Mouse (Mus musculus) cerebellum, adult 2 months (tissue): ENCODE results near the gene Rtel1. TPM values are rescaled to one million over a fixed set of nuclear protein-coding genes. Genes with fewer than 3 reads are reported as not detected.
A peak's percentile ranks its signal among the peaks of the same experiment; 100 is the strongest.

Source experiments
- DNase-seq, 2 experiments: peaks; one replicate each; pipeline ENCODE4 v3.0.0; 2021
- H3K27ac ChIP-seq: fragments of 200-500 bp; 2 replicates; pipeline ENCODE4 v1.5.1; 2012; ENCODE audit warnings: low read length, control low read depth, inconsistent platforms; ENCODE audit not compliant: insufficient read depth
- H3K27me3 ChIP-seq: fragments of 200-500 bp; 2 replicates; pipeline ENCODE4 v1.6.1; 2012; ENCODE audit warnings: inconsistent platforms, mild to moderate bottlenecking, low read length, moderate library complexity; ENCODE audit not compliant: control insufficient read depth, insufficient read depth
- H3K4me1 ChIP-seq: fragments of 200-500 bp; 2 replicates; pipeline ENCODE4 v1.6.1; 2011; ENCODE audit warnings: low read length; ENCODE audit not compliant: control insufficient read depth, insufficient read depth
- H3K4me3 ChIP-seq: fragments of 200-500 bp; replicated peaks from 2 replicates; pipeline ENCODE3; 2011; ENCODE audit warnings: mild to moderate bottlenecking, low read depth, low read length, control low read depth; ENCODE audit not compliant: insufficient read depth
- CTCF ChIP-seq: fragments of 200-500 bp; IDR thresholded peaks from 2 replicates; pipeline ENCODE4 v1.5.1; 2011; ENCODE audit warnings: low read depth, mild to moderate bottlenecking, control low read depth, low read length, moderate library complexity, borderline replicate concordance; ENCODE audit not compliant: insufficient read depth
- POLR2A ChIP-seq: fragments of 200-500 bp; IDR thresholded peaks from 2 replicates; pipeline ENCODE4 v1.6.1; 2011; ENCODE audit warnings: low read length, control low read depth, borderline replicate concordance; ENCODE audit not compliant: insufficient read depth
- WGBS: fragments of 180-500 bp; shearing (Covaris S2); methylation state at CpG from one replicate; pipeline ENCODE4 v1.1.7; 2018; 5-methylcytosine and 5-hydroxymethylcytosine counted together
- polyA plus RNA-seq: library from polyadenylated mRNA; depleted of rRNA; stranded (reverse); fragments of >200 nt; gene quantifications from 2 replicates; pipeline ENCODE4 v1.2.3, GENCODE M21; 2012

The Rtel1 gene
- polyA plus RNA-seq, 1 experiment = 88.5 TPM

DNA sequence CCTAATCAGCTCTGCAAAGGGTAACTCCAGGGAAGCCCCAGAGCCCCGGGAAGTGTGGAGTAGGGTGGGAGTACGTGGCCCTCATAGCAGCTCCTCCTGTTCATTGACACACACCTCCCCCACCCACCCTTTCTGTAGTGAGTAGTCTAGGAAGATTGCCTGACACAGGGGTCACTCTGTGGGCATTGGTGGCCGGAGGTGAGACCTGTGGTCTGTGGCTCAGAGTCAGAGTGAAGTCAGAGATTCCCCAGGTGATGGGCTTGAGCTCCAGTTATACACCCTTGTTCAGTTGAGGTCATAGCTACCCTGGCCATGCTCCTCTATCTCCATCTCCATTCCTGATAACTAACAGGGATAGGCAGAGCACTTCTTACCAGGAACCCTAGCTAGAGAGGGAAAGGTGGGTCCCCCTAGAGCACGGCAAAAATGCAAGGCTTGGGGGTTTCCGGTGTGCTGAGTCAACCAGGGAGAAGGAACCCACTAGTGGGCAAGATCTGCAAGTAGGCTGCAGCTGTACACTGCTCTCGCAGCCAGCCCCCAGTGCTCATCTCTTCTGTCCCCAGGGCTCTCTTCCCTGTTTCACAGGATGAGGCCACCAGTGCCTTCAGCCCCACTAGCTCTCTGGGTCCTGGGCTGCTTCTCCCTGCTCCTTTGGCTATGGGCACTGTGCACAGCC lies 62.2 kb downstream of the Rtel1 start:
- Histone ChIP-seq H3K27ac (no peak overlapping the region), H3K27me3 (no peaks in the 10 kb centered on the region), H3K4me3 (no peak overlapping the region), H3K4me1 (peaks cover 42% of the 10 kb centered on the region)
- DNase-seq = no peak
- 94% methylated on average over 6 of the region's 6 CpGs for WGBS
- TF ChIP-seq CTCF (no peak), POLR2A (no peak)

DNA sequence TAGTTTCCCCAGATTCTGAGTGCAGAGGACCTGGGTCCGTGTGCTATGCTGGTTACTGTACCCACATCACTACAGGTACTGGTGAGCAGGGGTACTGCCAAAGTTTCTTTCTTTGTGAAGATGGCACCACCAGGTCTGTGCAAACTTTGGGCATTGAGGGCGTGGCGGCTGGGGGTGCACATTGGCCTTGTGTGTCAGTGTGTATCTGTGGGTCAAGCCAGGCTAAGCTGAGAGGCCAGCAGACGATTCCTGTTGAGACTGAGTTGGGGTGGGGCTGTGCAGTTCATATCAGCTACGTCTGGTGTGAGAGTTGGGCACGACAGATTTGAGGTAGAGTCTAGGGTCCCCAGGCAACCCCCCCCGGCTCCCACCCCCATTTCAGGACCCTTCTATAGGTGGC lies 64.9 kb downstream of the Rtel1 start:
- Histone ChIP-seq H3K27ac (no peak overlapping the region), H3K4me1 (peaks cover 50% of the 10 kb centered on the region)
- 72% methylated on average over 7 of the region's 7 CpGs for WGBS

DNA sequence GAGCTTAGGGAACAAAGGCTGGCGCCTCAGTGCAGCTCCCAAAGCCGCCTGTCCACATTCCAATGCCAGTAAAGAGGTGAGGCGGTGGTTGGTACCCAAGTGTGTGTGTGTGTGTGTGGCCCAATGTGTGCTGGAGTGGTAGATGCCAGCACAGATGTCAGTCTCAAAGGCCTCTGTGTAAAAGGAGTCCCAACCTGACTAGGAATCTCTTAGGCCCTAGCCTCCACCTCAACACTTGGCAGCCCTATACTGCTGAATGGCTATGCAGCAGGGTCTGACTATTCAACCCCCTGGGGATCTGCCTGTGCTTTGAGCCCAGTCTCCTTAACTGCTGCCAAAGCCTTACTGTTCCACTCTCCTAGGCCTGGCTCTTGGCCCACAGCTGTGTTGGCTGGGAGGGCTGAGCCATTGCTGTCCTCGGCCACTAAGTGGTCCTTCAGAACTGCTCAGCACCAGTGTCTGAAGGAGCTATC lies 65.4 kb downstream of the Rtel1 start:
- H3K27me3 ChIP-seq = no peaks in the 10 kb centered on the region
- WGBS = 33% methylated on average over 4 of the region's 4 CpGs
- peak; percentile 53 to 57 for DNase-seq
- H3K27ac ChIP-seq = peak overlapping the region; percentile 29; the same call in 1 of the 2 replicates
- no peak overlapping the region for H3K4me3 ChIP-seq
- peaks cover 55% of the 10 kb centered on the region for H3K4me1 ChIP-seq
- TF ChIP-seq POLR2A (no peak), CTCF (no peak)

More for the DNA sequence above, 64.9 kb downstream of the Rtel1 start:
- Histone ChIP-seq H3K4me3 (no peak overlapping the region), H3K27me3 (no peaks in the 10 kb centered on the region)
- TF ChIP-seq CTCF (no peak), POLR2A (no peak)
- no peak for DNase-seq

- peak; percentile 87 to 91 for DNase-seq
- Histone ChIP-seq H3K4me3 (no peak overlapping the region), H3K27ac (peak overlapping the region; percentile 74), H3K4me1 (peaks cover 64% of the 10 kb centered on the region), H3K27me3 (no peaks in the 10 kb centered on the region)
- TF ChIP-seq POLR2A (no peak), CTCF (no peak)
- WGBS = 0% methylated on average over 3 of the region's 3 CpGs
Measured at GRCm38 (mm10) chr2:181385885-181386284, 66.3 kb downstream of the Rtel1 start.

GRCm38 (mm10) chr2:181386663-181387210 lies 67.2 kb downstream of the Rtel1 start:
- no peaks in the 10 kb centered on the region for H3K27me3 ChIP-seq
- no peak for DNase-seq
- no peak overlapping the region for H3K4me3 ChIP-seq
- peaks cover 68% of the 10 kb centered on the region for H3K4me1 ChIP-seq
- WGBS = 60% methylated on average over 4 of the region's 4 CpGs
- 0 out of 2 replicates have a peak overlapping the region, but pooled peaks have one; percentile 8 for H3K27ac ChIP-seq
- TF ChIP-seq POLR2A (no peak), CTCF (no peak)

DNA sequence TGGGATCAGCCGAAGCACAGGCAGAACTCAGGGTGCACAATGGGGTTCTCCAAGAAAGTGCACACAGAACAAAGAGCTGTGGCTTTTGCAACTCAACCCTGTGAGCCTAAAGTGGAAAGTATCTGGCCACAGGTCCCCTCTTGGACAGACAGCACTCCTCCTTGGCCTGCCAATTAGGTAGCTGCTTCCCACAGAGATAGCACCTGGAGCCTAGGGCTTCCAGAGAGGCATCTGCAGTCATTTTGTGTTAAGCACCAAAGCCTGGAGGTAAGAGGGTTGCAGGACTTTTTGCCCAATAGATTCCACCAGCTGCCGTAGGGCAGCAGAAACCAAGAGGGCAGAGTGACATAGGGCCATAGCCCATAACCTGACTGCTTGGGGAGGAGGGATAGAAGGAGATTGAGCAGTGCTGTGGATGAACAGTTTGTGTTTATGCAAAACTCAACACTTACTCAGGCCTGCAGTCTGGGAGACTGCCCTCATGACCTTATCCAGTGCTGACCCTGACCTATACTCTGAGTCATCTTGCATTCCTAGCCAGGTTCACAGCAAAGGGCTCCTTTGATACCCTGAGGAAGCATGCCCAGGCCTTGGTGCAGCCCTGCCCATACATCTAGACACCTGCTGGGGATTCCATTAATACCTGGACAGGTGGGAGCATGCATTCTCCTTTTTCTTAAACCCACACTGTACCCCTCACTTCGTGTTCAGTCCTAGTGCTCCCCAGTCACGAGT lies 70.8 kb downstream of the Rtel1 start:
- WGBS = 36% methylated on average over 4 of the region's 4 CpGs
- TF ChIP-seq CTCF (no peak), POLR2A (no peak)
- Histone ChIP-seq H3K27ac (peak overlapping the region; percentile 42), H3K4me1 (peaks cover 40% of the 10 kb centered on the region), H3K27me3 (no peaks in the 10 kb centered on the region), H3K4me3 (no peak overlapping the region)
- peak; percentile 74 to 83 for DNase-seq

- WGBS = 84% methylated on average over 15 of the region's 15 CpGs
- peak overlapping the region; percentile 17; the same call in 1 of the 2 replicates for H3K27ac ChIP-seq
- H3K4me3 ChIP-seq = no peak overlapping the region
- H3K4me1 ChIP-seq = peaks cover 34% of the 10 kb centered on the region
- no peaks in the 10 kb centered on the region for H3K27me3 ChIP-seq
- no peak for DNase-seq
- TF ChIP-seq POLR2A (no peak), CTCF (no peak)
Measured at GRCm38 (mm10) chr2:181391022-181391421, 71.5 kb downstream of the Rtel1 start.
